Mouse (Mus musculus): ENCODE measurements around the gene Cenpa.

Cenpa gene

DNA sequence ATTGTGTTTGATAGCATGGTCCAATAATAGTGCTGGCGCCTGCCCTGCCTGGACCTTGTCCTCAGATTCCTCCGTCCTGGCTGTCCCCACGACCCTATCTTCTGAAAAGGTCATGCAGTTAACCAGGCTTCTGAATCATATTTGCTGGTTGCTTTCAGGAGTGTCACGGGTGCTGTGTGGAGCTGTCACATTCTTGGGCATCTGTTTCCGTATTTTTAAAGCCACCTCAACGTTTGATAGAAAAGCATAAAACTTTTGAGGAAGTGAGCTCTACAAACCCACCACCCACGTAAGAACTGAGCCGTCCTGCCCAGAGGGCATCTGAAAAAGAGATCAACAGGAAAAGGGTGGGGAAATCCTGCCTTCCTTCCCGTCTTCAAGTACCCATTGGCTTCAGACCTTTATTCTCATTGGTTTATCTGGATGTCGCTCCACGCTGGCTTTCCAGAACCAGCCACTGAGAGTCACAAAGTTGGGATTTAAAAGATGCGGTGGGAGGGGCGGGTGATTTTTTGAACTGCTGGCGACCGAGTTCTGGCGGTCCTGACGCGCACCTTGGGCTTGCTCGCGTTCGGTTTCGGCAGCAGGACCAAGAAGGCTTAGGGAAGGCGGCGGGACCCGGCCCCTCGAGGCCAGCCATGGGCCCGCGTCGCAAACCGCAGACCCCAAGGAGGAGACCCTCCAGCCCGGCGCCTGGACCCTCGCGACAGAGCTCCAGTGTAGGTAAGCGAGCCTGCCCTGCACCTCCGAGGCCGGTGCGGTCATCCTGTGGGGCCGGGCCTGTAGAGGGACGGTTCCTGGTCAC, at the start of gene Cenpa:
TSS of gene Cenpa (plus strand) at position 387 of the 805 bp plus-strand sequence.
- ATAC-seq (ENCODE audit: low TSS enrichment) = peak; percentile 98

DNA sequence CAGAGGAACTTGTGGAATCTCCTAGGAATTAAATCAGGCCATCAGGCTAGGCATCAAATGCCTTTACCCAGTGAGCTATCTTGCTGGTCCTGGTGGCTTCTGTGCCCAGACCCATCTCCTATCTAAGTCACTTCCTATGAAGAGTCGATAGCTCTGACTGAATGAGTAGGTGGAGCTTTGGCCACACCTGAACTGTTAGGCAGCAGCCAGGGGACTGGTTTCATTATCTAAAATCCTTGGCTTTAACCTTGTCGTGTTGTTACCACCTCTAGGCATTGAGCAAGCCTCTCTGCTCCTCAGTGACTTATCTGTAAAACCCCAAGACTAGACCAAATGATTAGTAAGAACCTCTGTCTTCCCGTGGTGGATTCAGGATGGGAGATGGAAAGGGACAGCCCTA, 49.2 kb upstream of the Cenpa start:
- no peak for ATAC-seq (ENCODE audit: low TSS enrichment)

DNA sequence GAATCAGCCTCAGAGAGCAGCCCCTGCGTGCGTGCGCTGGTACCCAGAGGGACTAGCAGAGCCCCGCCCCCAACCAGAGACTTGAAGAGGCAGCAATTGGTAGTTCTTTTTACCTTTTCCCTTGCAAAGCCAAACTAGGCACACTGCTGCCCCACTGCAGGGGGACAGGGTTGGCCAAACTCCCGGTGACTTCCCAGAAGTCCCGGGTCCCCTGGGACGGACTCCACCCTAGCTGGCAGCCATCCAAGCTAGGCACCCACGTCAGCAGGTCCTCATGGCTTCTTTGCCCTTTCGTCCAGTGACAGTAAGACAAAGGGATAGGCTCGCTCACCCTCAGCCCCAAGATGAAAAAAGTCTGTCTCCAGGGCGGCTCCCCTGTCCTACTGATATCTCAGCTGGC, 48.7 kb upstream of the Cenpa start:
- ATAC-seq (ENCODE audit: low TSS enrichment) = no peak

DNA sequence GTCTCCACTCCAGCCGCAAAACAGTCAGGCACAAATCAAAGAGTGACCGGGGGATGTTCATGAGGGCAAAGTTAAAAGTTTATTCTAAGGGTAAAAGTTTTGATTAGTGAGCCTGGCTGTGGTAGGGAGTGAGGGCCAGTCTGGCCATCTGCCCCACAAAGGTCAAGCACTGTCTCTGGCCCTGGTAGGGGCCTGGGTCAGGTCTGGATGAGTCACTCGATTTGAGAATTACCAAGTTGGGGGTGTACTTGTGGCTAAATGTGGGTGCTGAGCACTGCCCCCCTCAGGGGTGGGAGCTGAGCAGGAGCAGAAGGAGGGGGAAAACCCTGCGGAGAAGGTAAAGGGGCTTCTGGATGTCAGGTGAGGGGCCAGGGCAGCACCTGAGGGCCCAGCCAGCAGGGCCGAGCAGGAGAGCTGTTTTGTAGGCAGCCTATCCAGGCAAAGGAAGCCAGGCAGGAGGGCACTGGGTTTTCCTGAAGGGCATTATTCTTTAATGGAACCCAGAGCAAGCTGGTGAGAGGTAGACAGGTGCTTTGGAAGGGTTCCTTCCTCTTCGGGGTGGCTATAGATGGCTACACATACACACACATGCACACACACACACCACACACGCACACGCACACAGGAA, 48.1 kb upstream of the Cenpa start:
- no peak for ATAC-seq (ENCODE audit: low TSS enrichment)

DNA sequence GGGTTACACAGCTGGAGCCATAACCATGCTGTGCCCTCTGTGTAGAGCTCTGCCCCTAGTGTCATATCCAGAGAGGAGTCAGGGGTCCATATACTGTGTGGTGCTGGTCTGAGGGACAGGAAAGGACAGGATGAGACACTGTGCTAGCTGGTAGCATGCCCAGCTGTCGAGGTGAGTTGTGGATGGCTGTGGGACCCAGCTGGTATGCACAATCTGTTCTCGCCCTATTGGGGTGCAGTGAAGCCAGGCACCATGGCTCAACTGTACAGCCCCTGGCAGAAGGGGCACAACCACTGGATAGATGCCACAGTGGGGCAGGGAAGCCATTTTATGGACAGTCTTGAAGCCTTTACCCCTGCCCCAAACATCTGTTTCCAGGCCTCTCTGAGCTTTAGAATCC, 47.4 kb upstream of the Cenpa start:
- no peak for ATAC-seq (ENCODE audit: low TSS enrichment)

DNA sequence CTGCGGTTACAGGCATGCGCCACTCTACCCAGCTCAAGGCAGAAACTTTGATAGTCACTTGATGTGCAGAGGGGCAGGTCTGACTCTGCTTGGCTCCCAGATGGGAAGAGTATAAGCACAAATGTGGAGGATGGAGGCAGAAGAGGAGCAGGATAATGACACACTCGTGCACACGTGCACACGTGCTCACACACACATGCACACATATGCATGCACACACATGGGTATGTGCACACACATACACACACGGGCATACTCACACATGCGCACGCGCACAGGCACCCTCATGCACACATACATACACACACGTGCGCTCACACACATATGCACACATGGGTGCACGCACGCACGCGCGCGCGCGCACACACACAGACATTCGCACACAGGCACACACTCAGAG, 46.0 kb upstream of the Cenpa start:
- no peak for ATAC-seq (ENCODE audit: low TSS enrichment)

DNA sequence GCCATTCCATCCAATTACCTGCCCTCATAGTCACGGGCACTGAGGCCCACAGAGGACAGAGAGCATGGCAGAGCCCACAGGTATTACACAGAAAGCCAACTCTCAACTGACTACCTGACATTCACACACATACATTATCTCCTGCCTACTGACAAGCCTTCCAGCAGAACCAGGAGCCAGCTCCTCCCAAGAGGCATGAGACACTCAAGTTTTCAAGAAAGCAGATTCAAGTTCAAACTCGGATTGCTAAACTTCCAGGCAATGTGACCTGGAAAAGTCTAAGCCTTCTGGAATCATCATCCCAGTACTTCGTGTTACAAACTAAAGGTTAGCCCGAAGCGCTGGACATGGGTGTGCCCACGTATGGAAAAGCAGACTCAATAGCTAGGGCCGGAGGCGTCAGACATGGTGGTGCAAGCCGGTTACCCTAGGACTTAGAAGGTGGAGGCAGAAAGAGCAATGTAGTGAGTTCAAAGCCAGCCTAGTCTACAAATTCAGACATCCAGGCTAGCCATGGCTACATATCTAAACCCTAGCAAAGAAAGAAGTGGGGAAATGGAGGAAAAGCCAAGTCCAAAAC, 45.3 kb upstream of the Cenpa start:
- no peak for ATAC-seq (ENCODE audit: low TSS enrichment)

DNA sequence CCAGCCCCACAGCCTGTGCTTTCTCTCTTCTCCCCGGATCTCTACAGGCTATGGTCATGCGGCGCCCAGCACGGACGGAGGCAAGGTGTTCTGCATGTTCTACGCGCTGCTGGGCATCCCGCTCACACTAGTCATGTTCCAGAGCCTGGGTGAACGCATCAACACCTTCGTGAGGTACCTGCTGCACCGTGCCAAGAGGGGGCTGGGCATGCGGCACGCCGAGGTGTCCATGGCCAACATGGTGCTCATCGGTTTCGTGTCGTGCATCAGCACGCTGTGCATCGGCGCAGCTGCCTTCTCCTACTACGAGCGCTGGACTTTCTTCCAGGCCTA, 44.8 kb upstream of the Cenpa start:
- ATAC-seq (ENCODE audit: low TSS enrichment) = no peak

DNA sequence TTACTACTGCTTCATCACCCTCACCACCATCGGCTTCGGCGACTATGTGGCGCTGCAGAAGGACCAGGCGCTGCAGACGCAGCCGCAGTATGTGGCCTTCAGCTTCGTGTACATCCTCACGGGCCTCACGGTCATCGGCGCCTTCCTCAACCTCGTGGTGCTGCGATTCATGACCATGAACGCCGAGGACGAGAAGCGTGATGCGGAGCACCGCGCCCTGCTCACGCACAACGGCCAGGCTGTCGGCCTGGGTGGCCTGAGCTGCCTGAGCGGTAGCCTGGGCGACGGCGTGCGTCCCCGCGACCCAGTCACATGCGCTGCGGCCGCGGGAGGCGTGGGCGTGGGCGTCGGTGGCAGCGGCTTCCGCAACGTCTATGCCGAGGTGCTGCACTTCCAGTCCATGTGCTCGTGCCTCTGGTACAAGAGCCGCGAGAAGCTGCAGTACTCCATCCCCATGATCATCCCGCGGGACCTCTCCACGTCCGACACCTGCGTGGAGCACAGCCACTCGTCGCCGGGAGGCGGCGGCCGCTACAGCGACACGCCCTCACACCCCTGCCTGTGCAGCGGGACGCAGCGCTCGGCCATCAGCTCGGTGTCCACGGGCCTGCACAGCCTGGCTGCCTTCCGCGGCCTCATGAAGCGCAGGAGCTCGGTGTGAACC, 44.3 kb upstream of the Cenpa start:
- no peak for ATAC-seq (ENCODE audit: low TSS enrichment)

DNA sequence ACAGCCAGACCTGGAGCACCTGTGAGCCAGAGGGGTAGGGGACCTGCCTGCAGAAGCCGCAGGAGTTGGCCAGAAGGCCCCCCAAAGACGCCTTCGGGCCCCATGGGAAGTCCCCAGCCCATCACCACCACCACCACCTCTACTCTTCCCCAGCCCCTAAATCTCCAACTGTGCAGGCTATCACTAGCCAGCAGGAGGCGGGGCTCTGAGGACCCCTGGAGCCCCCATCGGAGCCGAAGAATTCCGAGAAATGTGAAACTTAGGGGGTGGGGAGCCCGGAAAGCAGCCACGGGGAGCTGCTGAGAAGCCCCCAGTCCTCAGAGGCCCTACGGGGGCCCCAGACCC, 43.8 kb upstream of the Cenpa start:
- no peak for ATAC-seq (ENCODE audit: low TSS enrichment)

DNA sequence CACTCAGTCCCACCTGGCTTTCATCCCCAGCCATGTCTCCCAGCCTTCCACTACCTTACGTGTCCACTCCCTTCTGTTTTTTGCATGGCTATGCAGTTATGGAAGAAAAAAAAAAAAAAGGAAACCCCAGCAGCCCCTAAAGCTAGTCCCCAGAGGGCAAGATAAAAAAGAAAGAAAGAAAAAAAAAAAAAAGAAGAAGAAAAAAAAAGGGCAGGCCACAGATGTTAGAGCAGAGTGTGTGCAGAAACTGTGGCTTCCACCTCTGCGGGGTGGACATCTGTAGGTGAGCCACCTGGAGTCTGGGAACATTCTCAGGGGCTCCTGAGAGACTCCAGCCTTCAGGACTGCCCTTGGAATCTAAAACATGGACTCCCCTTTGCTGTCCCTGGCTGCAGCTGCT, 43.2 kb upstream of the Cenpa start:
- no peak for ATAC-seq (ENCODE audit: low TSS enrichment)

DNA sequence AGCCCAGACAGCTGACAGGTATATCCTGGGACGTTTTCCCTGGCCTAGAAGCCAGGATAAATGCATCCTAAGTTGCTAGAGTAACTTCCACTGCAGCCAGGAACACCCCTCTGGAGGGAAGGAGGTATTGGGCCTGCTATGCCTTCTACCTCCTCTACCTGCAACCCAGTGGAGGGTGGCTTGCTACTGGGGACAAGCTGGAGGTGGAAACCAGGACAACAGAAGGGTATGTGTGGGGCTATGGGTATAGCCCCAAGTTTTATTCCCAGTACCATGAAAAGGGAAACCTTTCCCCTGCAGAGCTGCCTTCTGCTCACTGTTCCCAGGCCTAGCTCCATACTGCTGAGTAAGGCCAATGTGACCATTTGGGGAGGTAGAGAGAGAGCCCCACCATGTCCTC, 42.3 kb upstream of the Cenpa start:
- no peak for ATAC-seq (ENCODE audit: low TSS enrichment)

DNA sequence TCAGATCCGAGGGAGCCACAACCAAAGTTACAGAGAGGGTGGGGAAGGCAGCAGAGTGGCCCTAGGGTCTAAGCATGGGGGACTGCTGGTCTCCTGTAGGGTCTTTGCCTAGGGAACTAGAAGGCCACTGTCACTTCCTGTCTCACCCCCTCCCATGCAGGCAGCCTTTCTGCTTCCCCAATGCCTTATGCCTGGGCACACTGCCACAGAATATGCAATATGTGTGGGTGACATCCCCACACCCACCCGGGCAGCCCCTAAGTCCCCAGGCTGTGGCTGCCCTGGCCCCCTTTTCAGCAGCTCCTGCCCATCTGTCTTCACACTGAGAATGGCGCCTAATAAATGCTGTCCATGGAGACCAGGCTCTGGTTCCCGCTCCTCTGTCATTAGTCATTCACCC, 41.7 kb upstream of the Cenpa start:
- no peak for ATAC-seq (ENCODE audit: low TSS enrichment)

DNA sequence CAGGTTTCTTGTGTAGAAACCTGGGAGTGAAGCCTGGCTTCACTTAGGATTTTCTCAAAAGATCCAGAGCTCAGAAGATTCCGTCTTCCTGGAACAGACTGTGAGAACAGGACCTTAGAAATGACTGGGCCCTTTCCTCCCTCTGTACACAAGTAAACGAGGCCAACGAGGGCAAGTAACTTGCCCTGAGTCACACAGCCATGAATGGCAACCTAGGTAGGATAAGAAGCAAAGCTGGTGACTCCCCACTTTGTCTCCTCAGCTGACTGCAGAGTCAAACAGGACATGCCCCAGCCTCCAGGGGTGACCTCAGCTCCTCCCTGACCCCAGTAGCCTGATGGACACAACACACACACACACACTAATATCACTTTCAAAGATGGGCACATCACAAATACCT, 41.2 kb upstream of the Cenpa start:
- no peak for ATAC-seq (ENCODE audit: low TSS enrichment)

DNA sequence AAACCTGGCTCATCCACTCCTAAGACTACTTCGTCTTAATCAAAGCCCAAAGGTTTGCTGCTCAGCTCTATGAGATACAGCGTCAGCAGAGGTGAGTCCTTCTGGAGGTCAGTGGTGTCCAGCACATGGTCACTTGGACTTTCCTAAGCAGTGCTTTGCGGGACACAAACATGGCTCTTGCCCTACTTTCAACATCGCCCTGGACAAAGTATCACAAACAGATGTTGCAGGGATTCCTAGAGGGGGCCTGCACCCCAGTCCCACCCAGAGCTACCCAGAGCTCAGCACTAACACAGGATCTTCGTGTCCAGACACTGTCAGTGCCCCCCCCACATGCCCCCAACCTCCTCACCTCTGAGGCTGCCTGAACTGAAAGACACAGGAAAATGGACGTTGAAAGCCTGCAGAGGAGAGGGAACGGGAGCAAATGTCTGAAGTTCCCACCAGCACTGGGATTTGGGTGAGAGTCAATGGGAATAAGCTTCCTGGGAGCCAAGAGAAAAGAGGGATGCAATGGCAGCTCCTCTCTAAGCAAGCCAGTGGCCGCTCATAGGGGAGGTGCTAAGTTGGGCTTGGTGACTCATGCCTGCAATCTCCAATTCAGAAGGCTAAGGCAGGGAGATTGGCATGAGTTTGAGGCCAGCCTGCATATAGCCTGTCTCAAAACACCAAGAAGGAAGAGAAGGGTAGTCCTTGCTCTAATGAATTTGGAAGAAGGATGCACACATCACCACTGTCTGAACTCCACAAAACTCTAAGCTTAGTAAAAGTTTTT, 40.1 kb upstream of the Cenpa start:
- ATAC-seq (ENCODE audit: low TSS enrichment) = peak; percentile 45; the same call in 1 of the 2 replicates

DNA sequence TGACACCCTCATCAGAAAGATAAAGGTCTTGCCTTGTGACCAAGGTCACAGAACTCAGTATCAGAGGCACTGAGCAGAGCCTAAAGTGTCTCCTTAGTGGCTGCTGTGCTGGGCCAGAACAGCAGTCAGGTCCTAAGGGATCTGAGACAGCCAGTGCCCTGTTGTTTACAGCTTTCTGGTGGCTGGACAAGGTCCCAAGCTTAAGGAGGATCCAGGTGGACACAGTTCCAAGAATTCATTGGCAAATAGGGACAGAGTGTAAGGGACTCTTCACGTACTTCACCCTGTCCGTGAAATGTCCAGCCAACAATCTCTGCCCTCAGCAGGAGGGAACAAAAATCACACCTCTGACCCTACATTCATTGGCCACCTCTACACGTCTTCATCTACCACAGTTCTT, 38.1 kb upstream of the Cenpa start:
- no peak for ATAC-seq (ENCODE audit: low TSS enrichment)

DNA sequence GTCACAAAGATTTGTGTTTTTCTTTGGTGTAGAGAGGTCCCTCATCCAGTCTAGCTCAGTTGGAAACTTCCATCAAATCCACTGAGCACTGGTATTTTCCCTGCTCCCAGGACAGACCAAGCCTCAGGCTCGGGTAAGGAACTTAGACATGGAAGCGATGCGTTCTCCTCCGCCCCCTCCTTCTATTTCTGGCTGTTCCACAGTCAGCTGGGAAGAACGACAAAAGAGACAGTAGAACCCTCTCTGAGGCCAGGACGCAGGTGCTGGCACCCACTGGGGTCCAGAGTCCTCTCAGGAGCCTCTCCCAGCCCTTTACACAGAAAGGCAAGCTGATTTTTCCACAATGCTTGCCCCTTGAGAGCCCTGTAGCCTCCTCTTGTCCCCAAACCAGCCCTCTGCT, 36.2 kb upstream of the Cenpa start:
- peak; percentile 77 for ATAC-seq (ENCODE audit: low TSS enrichment)

DNA sequence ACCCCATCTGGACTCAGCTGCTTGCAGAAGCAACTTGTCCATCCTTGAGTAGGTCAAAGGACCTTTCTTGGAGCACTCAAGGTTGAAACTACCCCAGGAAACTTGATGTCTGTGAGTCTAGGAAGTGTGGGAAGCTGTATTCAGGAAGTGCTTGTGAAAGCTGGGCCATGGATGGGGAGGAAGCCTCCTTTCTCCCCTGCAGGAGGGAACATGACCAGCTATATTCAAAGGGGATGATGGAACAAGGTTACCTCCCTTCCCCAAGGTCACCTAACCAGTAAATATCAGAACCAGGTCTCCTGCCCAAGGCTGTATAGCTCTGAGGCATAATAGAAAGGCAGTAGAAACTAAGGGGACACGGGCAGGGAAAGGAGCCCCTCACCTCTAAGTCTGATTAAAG, 34.4 kb upstream of the Cenpa start:
- ATAC-seq (ENCODE audit: low TSS enrichment) = no peak

DNA sequence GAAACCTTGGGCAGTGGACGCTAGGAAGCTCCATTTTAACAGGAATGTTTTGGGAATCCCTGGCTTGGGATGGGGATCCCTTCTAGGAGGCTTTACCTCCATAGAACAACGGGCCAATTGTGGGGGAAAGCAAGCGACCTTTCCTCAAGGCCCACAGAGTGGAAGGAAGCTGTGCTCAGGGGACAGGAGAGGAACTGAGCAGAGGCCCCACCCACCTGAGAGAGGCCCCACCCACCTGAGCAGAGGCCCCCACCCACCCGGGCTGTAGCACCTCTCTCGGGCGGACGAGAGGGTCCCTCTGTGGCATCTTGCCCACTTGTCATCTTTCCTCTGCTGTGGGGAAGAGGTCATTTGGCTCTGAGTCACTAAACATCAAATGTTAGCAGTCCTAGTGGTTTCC, 29.6 kb upstream of the Cenpa start:
- no peak for ATAC-seq (ENCODE audit: low TSS enrichment)

DNA sequence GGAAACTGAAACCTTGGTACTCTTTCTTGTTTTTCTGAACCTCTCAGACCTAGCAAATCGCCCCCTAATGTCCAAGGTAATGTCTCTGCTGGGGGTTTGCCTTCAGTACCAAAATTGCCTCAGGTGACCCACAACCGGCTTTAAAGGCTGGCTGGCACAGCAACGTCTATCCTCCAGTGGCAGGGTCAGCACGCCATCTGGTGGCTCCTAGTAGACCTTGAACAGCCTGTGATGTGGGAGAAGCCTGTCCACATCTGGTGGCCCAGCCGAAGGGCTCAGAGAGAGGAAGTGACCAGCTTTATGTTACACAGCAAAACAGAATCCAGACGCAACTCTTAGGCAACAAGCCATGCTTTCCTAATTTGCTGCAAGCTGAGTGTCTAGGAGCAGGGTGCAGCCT, 28.5 kb upstream of the Cenpa start:
- peak; percentile 79 for ATAC-seq (ENCODE audit: low TSS enrichment)

DNA sequence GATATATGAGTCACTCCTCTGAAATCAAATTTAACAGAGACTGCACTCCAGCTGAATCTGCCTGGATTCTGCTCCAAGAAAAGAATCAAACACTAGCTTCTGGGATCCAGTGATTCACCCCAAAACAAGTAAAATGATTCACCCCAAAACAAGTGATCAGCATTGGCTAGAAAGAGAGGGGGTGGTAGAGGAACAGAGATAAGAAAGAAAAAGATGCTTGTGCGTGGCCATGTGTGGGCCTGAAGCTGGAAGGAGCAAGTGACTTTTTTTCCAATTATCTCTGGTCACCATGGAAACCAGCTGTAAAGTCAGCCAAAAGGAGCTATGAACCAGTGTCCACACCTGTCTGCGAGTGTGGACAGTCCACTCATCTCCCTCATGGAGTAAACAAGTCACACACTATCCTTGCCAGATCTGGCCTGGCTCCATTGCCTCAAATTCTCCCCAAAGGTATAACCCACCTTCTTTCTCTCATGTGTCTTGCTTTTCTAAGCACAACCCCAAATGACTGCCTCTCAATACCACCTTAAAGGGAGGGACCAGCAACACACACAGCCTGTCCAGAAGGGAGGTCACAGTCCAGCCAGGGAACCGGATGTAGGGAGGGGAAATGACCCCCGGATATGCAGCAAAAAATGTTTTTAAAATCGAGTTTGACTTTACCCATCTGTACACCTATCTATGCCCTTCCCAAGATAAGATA, 22.9 kb upstream of the Cenpa start:
- ATAC-seq (ENCODE audit: low TSS enrichment) = peak; percentile 74

DNA sequence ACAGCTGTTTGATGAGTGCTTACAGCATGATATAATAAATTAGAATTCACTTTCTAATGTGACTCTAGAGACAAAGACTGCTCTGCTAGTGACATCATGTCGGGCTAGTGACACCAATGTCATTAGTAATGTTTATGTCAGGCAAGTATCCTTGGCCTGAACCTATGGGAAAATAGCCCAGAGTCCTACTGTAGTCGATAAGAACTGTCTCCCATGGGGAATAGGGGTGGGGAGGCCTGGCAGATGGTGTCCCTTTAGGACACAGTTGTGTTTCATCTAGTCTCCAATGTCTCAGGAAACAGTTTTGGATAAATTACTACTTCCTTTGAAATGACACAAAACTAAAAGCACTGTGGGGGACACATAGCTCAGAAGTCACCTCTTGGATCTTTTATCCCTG, 20.5 kb upstream of the Cenpa start:
- ATAC-seq (ENCODE audit: low TSS enrichment) = no peak
